Mouse (Mus musculus) ES-E14 (cell line): ENCODE measurements around the gene Ccl2. TPM values are rescaled to one million over a fixed set of nuclear protein-coding genes. Genes with fewer than 3 reads are reported as not detected.

Source experiments
- DNase-seq: peaks from one replicate; pipeline ENCODE4 v3.0.0-alpha.2; 2013; ENCODE audit warnings: low read depth, low spot score
- H3K27ac ChIP-seq: 2 replicates; pipeline ENCODE4 v1.5.1; 2012; ENCODE audit warnings: low read depth, mild to moderate bottlenecking, low read length, moderate library complexity, mixed read lengths; ENCODE audit not compliant: poor library complexity, insufficient read depth, severe bottlenecking
- H3K36me3 ChIP-seq: 2 replicates; pipeline ENCODE4 v1.6.1; 2012; ENCODE audit warnings: mild to moderate bottlenecking, low read length, moderate library complexity, mixed read lengths; ENCODE audit not compliant: control insufficient read depth, poor library complexity, insufficient read depth, severe bottlenecking
- H3K4me1 ChIP-seq, 2 experiments: fragments of 150-350 bp in 1 of 2; sonication (generic) in 1 of 2; 2 replicates each; pipeline ENCODE4 v1.6.1; 2012; ENCODE audit warnings: low read length in 2 of 2, mild to moderate bottlenecking in 1 of 2, mixed read lengths in 1 of 2; ENCODE audit not compliant: control insufficient read depth in 2 of 2, insufficient read depth in 2 of 2, poor library complexity in 1 of 2
- H3K4me3 ChIP-seq, 2 experiments: fragments of 150-350 bp in 1 of 2; sonication (generic) in 1 of 2; 2 replicates each; pipeline ENCODE4 v1.5.1; 2012; ENCODE audit warnings: low read length in 2 of 2, low read depth in 1 of 2, mild to moderate bottlenecking in 1 of 2, mixed read lengths in 1 of 2; ENCODE audit not compliant: insufficient read depth in 1 of 2, poor library complexity in 1 of 2, severe bottlenecking in 1 of 2
- H3K9ac ChIP-seq: 2 replicates; pipeline ENCODE4 v1.6.1; 2012; ENCODE audit warnings: low read depth, mild to moderate bottlenecking, low read length, mixed read lengths; ENCODE audit not compliant: poor library complexity, insufficient read depth, severe bottlenecking
- H3K9me3 ChIP-seq: fragments of 150-350 bp; sonication (generic); 2 replicates; pipeline ENCODE4 v1.6.1; 2012; ENCODE audit warnings: low read depth, mild to moderate bottlenecking, low read length; ENCODE audit not compliant: control insufficient read depth, insufficient read depth
- CHD2 ChIP-seq: IDR thresholded peaks from 2 replicates; pipeline ENCODE4 v1.6.1; 2014; ENCODE audit warnings: mild to moderate bottlenecking, low read depth, low read length, inconsistent platforms
- HCFC1 ChIP-seq: IDR thresholded peaks from 2 replicates; pipeline ENCODE4 v1.6.1; 2012; ENCODE audit warnings: low read length, inconsistent platforms, borderline replicate concordance; ENCODE audit not compliant: insufficient read depth
- MAFK ChIP-seq: IDR thresholded peaks from 2 replicates; pipeline ENCODE4 v1.6.1; 2014; ENCODE audit warnings: mild to moderate bottlenecking, low read depth, low read length, inconsistent platforms; ENCODE audit not compliant: insufficient read depth
- ZC3H11A ChIP-seq: IDR thresholded peaks from 2 replicates; pipeline ENCODE4 v1.6.1; 2012; ENCODE audit warnings: low read depth, mild to moderate bottlenecking, inconsistent platforms, low read length, borderline replicate concordance
- ZNF384 ChIP-seq: IDR thresholded peaks from 2 replicates; pipeline ENCODE4 v1.6.1; 2012; ENCODE audit warnings: low read depth, low read length, inconsistent platforms
- in situ Hi-C, 2 experiments: fragments of 600-800 bp; cut with MboI; formaldehyde crosslinking; loops; one replicate each; pipeline ENCODE4 v1.15.1; 2025; ENCODE audit warnings: low sequenced_read_pairs in 2 of 2, inconsistent platforms in 1 of 2; ENCODE audit not compliant: unreplicated experiment in 2 of 2
- total RNA-seq: library from RNA; depleted of rRNA; stranded (reverse); fragments of 300-350 nt; gene quantifications from 2 replicates; pipeline ENCODE4 v1.2.3, GENCODE M21; 2012

Gene Ccl2
- total RNA-seq, 1 experiment: 7.8 TPM

DNA sequence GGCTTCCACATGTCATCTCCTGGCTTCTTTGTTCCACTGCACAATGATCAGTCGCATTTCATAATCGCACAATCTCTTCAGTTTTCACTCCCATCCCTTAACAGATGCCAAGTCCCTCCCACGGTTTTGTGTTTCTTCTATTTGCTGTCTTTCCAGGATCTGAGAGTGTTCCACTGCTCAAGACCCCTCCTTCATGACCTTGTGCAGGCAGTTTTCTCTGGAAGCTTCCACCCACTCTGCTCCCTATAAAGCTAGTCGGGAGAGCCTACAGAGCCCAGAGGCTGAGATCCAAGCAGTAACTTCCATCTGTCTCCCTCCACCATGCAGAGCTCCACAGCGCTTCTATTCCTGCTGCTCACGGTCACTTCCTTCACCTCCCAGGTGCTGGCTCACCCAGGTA lies 22.3 kb downstream of the Ccl2 start, which contains the start of gene Ccl11:
TSS of gene Ccl11 (plus strand) at position 178 of the 400 bp plus-strand sequence.
- Histone ChIP-seq H3K9ac (no peak within 1 kb of the TSS), H3K27ac (no peak within 1 kb of the TSS), H3K4me1 (no peaks in the 10 kb centered on the region), H3K36me3 (no peaks in the 10 kb centered on the region), H3K4me3 (no peak within 1 kb of the TSS), H3K9me3 (no peaks in the 10 kb centered on the region)
- TF ChIP-seq ZC3H11A (no peak), CHD2 (no peak), ZNF384 (no peak), HCFC1 (no peak), MAFK (no peak)
- in situ Hi-C loops: no loop called here
- no peak for DNase-seq

DNA sequence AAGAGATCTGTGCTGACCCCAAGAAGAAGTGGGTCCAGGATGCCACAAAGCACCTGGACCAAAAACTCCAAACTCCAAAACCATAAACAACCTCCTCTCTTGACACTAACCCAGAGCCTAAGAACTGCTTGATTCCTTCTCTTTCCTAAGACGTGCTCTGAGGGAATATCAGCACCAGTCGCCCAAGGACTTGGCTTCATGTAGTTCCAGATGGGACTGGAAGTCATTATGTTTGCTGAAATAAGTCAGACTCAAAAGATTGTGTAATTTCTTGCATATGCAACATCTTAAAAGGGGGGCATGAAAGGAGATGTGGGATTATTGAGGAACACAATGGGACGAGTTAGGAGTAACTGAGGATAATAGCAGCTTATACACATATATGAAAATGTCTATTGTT lies 26.9 kb downstream of the Ccl2 start:
- H3K4me1 ChIP-seq: no peaks in the 10 kb centered on the region
- no peaks in the 10 kb centered on the region for H3K36me3 ChIP-seq
- DNase-seq: no peak
- TF ChIP-seq ZNF384 (no peak), ZC3H11A (no peak), HCFC1 (no peak), CHD2 (no peak), MAFK (no peak)
- no peak overlapping the region for H3K4me3 ChIP-seq
- no peak overlapping the region for H3K27ac ChIP-seq
- H3K9me3 ChIP-seq: no peaks in the 10 kb centered on the region
- no peak overlapping the region for H3K9ac ChIP-seq
- in situ Hi-C loops: no loop called here

DNA sequence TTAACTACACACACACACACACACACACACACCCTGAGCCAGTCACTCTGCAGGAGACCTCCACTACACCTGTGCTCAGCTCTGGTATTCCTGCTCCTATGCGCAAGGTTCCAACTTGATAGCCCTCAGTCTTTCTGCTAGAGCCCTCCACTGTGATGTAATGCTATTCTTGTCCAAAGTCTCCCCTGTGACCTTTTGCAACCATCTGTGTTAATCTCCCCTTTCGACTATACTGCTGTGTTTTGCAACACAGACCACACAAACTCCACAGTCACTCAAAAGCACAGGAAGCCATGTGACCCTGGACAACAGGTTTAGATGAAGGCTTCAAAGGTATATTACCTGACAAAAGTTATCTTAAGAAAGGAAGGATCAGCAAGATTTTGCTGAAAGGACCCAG lies 28.1 kb downstream of the Ccl2 start:
- DNase-seq: no peak
- H3K36me3 ChIP-seq: no peaks in the 10 kb centered on the region
- in situ Hi-C loops: no loop called here
- no peak overlapping the region for H3K27ac ChIP-seq
- H3K9me3 ChIP-seq: no peaks in the 10 kb centered on the region
- TF ChIP-seq HCFC1 (no peak), ZC3H11A (no peak), MAFK (no peak), ZNF384 (no peak)
- H3K4me1 ChIP-seq: no peaks in the 10 kb centered on the region
- no peak overlapping the region for H3K4me3 ChIP-seq
- no peak overlapping the region for H3K9ac ChIP-seq

- Histone ChIP-seq H3K9me3 (no peaks in the 10 kb centered on the region), H3K9ac (no peak overlapping the region), H3K27ac (no peak overlapping the region), H3K36me3 (no peaks in the 10 kb centered on the region), H3K4me1 (no peaks in the 10 kb centered on the region), H3K4me3 (no peak overlapping the region)
- DNase-seq: no peak
- in situ Hi-C loops: no loop called here
- no peak for TF ChIP-seq ZC3H11A
- no peak for TF ChIP-seq CHD2
- no peak for TF ChIP-seq HCFC1
Measured at GRCm38 (mm10) chr11:82066953-82067571, 31.7 kb downstream of the Ccl2 start.

- DNase-seq: no peak
- no peaks in the 10 kb centered on the region for H3K4me1 ChIP-seq
- no peaks in the 10 kb centered on the region for H3K9me3 ChIP-seq
- no peak for TF ChIP-seq ZNF384
- TF ChIP-seq CHD2: no peak
- no peak for TF ChIP-seq HCFC1
- no peak for TF ChIP-seq MAFK
- no peak for TF ChIP-seq ZC3H11A
- in situ Hi-C loops: no loop called here
- no peak overlapping the region for H3K4me3 ChIP-seq
- H3K27ac ChIP-seq: no peak overlapping the region
- no peaks in the 10 kb centered on the region for H3K36me3 ChIP-seq
- H3K9ac ChIP-seq: no peak overlapping the region
Measured at GRCm38 (mm10) chr11:82071076-82071475, 35.7 kb downstream of the Ccl2 start.
